Mouse (Mus musculus): ENCODE measurements around the gene Fgr. TPM values are rescaled to one million over a fixed set of nuclear protein-coding genes. Genes with fewer than 3 reads are reported as not detected.

Fgr gene
- polyA plus RNA-seq, 1 experiment from 2014 or later: 0.66 TPM

GRCm38 (mm10) chr4:133012776-133013265 is 38.9 kb downstream of the Fgr start:
- no peak for ATAC-seq (ENCODE audit: insufficient read depth)

GRCm38 (mm10) chr4:133013266-133013891 is 39.5 kb downstream of the Fgr start:
- peak overlapping the region; percentile 95 for H3K4me3 ChIP-seq (ENCODE audit: low read depth, low read length)
- peak overlapping the region; percentile 95 for H3K9ac ChIP-seq
- H3K9me3 ChIP-seq (ENCODE audit: low read depth, low read length): no peaks in the 10 kb centered on the region
- ATAC-seq (ENCODE audit: insufficient read depth) (peak; percentile 14), DNase-seq (no peak)
- WGBS: 4% methylated on average over 16 of the region's 18 CpGs
- peak overlapping the region; percentile 96 for H3K27ac ChIP-seq (ENCODE audit: low read depth)
- peaks cover 12% of the 10 kb centered on the region; the same call in 1 of the 2 replicates for H3K36me3 ChIP-seq (ENCODE audit: insufficient read depth)
- TF ChIP-seq CTCF (IDR thresholded peaks at IDR 0.05; ENCODE audit: low read depth): no peak
- peaks cover 12% of the 10 kb centered on the region for H3K27me3 ChIP-seq (ENCODE audit: insufficient read depth, low read length)
- H3K4me2 ChIP-seq: peak overlapping the region; percentile 94
- peaks cover 35% of the 10 kb centered on the region for H3K4me1 ChIP-seq (ENCODE audit: insufficient read depth)

More at GRCm38 (mm10) chr4:133012776-133013265, 38.9 kb downstream of the Fgr start:
- H3K27ac ChIP-seq (ENCODE audit: low read depth): peak overlapping the region; percentile 96
- H3K4me3 ChIP-seq (ENCODE audit: low read depth, low read length): peak overlapping the region; percentile 95
- peaks cover 7% of the 10 kb centered on the region; the same call in 1 of the 2 replicates for H3K36me3 ChIP-seq (ENCODE audit: insufficient read depth)
- peaks cover 12% of the 10 kb centered on the region for H3K27me3 ChIP-seq (ENCODE audit: insufficient read depth, low read length)
- H3K9ac ChIP-seq: peak overlapping the region; percentile 95
- H3K9me3 ChIP-seq (ENCODE audit: low read depth, low read length): no peaks in the 10 kb centered on the region
- DNase-seq: peak; percentile 61
- H3K4me1 ChIP-seq (ENCODE audit: insufficient read depth): peaks cover 30% of the 10 kb centered on the region
- TF ChIP-seq CTCF (IDR thresholded peaks at IDR 0.05; ENCODE audit: low read depth): no peak
- H3K4me2 ChIP-seq: peak overlapping the region; percentile 94
- WGBS: 0% methylated on average over 17 of the region's 17 CpGs

GRCm38 (mm10) chr4:133014088-133014487 is 40.2 kb downstream of the Fgr start:
- Histone ChIP-seq H3K9me3 (ENCODE audit: low read depth, low read length) (no peaks in the 10 kb centered on the region), H3K36me3 (ENCODE audit: insufficient read depth) (peaks cover 13% of the 10 kb centered on the region; the same call in 1 of the 2 replicates), H3K4me3 (ENCODE audit: low read depth, low read length) (peak overlapping the region; percentile 95), H3K27ac (ENCODE audit: low read depth) (peak overlapping the region; percentile 96; the same call in 1 of the 2 replicates), H3K27me3 (ENCODE audit: insufficient read depth, low read length) (peaks cover 12% of the 10 kb centered on the region), H3K4me2 (peak overlapping the region; percentile 94), H3K4me1 (ENCODE audit: insufficient read depth) (peaks cover 37% of the 10 kb centered on the region), H3K9ac (no peak overlapping the region; the same call in 1 of the 2 replicates)
- no peak for TF ChIP-seq CTCF (IDR thresholded peaks at IDR 0.05; ENCODE audit: low read depth)
- DNase-seq (no peak), ATAC-seq (ENCODE audit: insufficient read depth) (no peak)
- WGBS: 27% methylated on average over 5 of the region's 5 CpGs

GRCm38 (mm10) chr4:133014896-133015709 is 41.2 kb downstream of the Fgr start:
- Histone ChIP-seq H3K27me3 (ENCODE audit: insufficient read depth, low read length) (peaks cover 4% of the 10 kb centered on the region), H3K4me2 (peak overlapping the region; percentile 94), H3K9ac (no peak overlapping the region; the same call in 1 of the 2 replicates), H3K4me1 (ENCODE audit: insufficient read depth) (peaks cover 40% of the 10 kb centered on the region), H3K9me3 (ENCODE audit: low read depth, low read length) (no peaks in the 10 kb centered on the region), H3K27ac (ENCODE audit: low read depth) (peak overlapping the region; percentile 96; the same call in 1 of the 2 replicates), H3K36me3 (ENCODE audit: insufficient read depth) (peaks cover 18% of the 10 kb centered on the region; the same call in 1 of the 2 replicates), H3K4me3 (ENCODE audit: low read depth, low read length) (0 out of 2 replicates have a peak overlapping the region, but pooled peaks have one; percentile 2)
- DNase-seq: no peak
- TF ChIP-seq CTCF (IDR thresholded peaks at IDR 0.05; ENCODE audit: low read depth): no peak
- ATAC-seq (ENCODE audit: insufficient read depth): no peak
- 33% methylated on average over 10 of the region's 10 CpGs for WGBS

- peaks cover 45% of the 10 kb centered on the region for H3K4me1 ChIP-seq (ENCODE audit: insufficient read depth)
- no peaks in the 10 kb centered on the region for H3K27me3 ChIP-seq (ENCODE audit: insufficient read depth, low read length)
- peak overlapping the region; percentile 94; the same call in 1 of the 2 replicates for H3K4me2 ChIP-seq
- ATAC-seq (ENCODE audit: insufficient read depth) (peak; percentile 7; the same call in 1 of the 2 replicates), DNase-seq (peak; percentile 59)
- 25% methylated on average over 9 of the region's 9 CpGs for WGBS
- H3K27ac ChIP-seq (ENCODE audit: low read depth): peak overlapping the region; percentile 71
- peaks cover 20% of the 10 kb centered on the region; the same call in 1 of the 2 replicates for H3K36me3 ChIP-seq (ENCODE audit: insufficient read depth)
- H3K4me3 ChIP-seq (ENCODE audit: low read depth, low read length): no peak overlapping the region
- no peaks in the 10 kb centered on the region for H3K9me3 ChIP-seq (ENCODE audit: low read depth, low read length)
- H3K9ac ChIP-seq: peak overlapping the region; percentile 22; the same call in 1 of the 2 replicates
- TF ChIP-seq CTCF (IDR thresholded peaks at IDR 0.05; ENCODE audit: low read depth): peak; percentile 32; the same call in 1 of the 2 replicates
Observed at GRCm38 (mm10) chr4:133015710-133016651, 42.1 kb downstream of the Fgr start.

Data from lung, embryonic 14.5 days (tissue).